Mouse (Mus musculus): ENCODE data around the gene Gsg1. TPM values are rescaled to one million over a fixed set of nuclear protein-coding genes. Genes with fewer than 3 reads are reported as not detected.

Gsg1 gene
- polyA plus RNA-seq, 1 experiment: 0.27 TPM

DNA sequence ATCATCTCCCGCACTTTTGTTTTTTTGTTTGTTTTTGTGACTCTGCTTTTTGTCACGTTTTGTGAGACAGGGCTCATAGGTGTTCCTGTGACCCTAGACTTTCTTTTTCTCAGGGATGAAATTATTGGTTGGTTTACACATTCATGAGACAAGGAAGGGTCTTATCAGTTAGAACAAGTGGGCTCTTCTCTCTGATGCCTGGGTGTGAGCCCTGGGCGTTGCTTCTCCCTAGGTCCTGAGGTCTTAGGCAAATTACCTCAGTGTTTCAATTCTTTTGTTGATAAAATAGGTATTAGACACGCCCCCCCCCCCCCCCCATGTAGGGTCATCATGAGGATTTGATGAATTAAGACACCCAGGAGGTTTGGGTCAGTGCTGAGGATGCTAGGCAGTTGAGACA is 49.3 kb downstream of the Gsg1 start:
- no peak for DNase-seq (ENCODE audit: low read depth)
- TF ChIP-seq CTCF (IDR thresholded peaks at IDR 0.05; ENCODE audit: borderline replicate concordance, extremely low read depth, insufficient read depth, insufficient read length) (no peak), POLR2A (IDR thresholded peaks at IDR 0.05; ENCODE audit: borderline replicate concordance, extremely low read depth, insufficient read depth, insufficient read length, poor library complexity, severe bottlenecking) (no peak)

DNA sequence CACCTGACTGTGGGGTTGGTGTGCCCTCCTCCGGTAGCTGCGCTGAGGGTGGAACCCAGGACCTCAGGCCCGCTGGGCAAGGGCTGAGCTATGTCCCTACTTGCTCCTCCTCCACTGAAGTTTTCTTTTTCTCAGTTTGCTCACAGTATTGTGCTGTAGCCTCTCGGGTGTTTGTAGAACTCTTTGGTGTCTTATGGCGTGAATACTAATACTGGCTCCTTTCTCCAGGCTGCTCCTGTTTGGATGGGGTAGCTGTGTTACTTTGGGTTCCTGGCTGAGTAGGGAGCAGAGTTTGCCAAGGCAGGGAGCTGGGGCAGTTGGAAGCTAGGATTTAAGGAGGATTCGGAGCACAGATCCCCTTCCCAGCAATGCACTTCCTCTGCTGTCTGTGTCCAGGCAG is 50.4 kb downstream of the Gsg1 start:
- TF ChIP-seq POLR2A (IDR thresholded peaks at IDR 0.05; ENCODE audit: borderline replicate concordance, extremely low read depth, insufficient read depth, insufficient read length, poor library complexity, severe bottlenecking) (no peak), CTCF (IDR thresholded peaks at IDR 0.05; ENCODE audit: borderline replicate concordance, extremely low read depth, insufficient read depth, insufficient read length) (no peak)
- DNase-seq (ENCODE audit: low read depth): peak; percentile 57

DNA sequence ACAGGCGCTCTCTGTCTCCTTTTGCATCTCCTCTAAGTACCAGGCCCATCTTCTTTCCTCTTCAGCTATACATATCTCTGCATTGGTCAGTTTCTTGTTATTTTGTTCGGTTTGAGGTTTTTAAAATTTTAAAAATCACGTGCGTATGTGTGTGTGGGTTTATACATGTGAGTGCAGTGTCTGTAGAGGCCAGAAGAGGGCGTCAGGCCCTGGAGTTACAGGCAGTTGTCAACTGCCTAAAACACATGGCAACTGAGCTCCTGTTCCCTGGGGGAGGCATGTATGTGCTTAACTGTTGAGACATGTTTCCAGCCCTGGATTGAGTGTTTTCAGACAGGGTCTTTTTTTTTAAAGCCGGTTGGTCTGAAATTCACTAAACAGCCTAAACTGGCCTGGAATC is 51.5 kb downstream of the Gsg1 start:
- no peak for DNase-seq (ENCODE audit: low read depth)
- TF ChIP-seq CTCF (IDR thresholded peaks at IDR 0.05; ENCODE audit: borderline replicate concordance, extremely low read depth, insufficient read depth, insufficient read length) (no peak), POLR2A (IDR thresholded peaks at IDR 0.05; ENCODE audit: borderline replicate concordance, extremely low read depth, insufficient read depth, insufficient read length, poor library complexity, severe bottlenecking) (no peak)

GRCm38 (mm10) chr6:135200122-135200957 is 53.8 kb downstream of the Gsg1 start:
- no peak for DNase-seq (ENCODE audit: low read depth)
- TF ChIP-seq POLR2A (IDR thresholded peaks at IDR 0.05; ENCODE audit: borderline replicate concordance, extremely low read depth, insufficient read depth, insufficient read length, poor library complexity, severe bottlenecking) (no peak), CTCF (IDR thresholded peaks at IDR 0.05; ENCODE audit: borderline replicate concordance, extremely low read depth, insufficient read depth, insufficient read length) (no peak)

GRCm38 (mm10) chr6:135198726-135199125 is 55.4 kb downstream of the Gsg1 start:
- TF ChIP-seq POLR2A (IDR thresholded peaks at IDR 0.05; ENCODE audit: borderline replicate concordance, extremely low read depth, insufficient read depth, insufficient read length, poor library complexity, severe bottlenecking): no peak
- no peak for TF ChIP-seq CTCF (IDR thresholded peaks at IDR 0.05; ENCODE audit: borderline replicate concordance, extremely low read depth, insufficient read depth, insufficient read length)
- no peak for DNase-seq (ENCODE audit: low read depth)

- DNase-seq (ENCODE audit: low read depth): peak; percentile 91
- TF ChIP-seq CTCF (IDR thresholded peaks at IDR 0.05; ENCODE audit: borderline replicate concordance, extremely low read depth, insufficient read depth, insufficient read length) (peak; percentile 35; the same call in 1 of the 2 replicates), POLR2A (IDR thresholded peaks at IDR 0.05; ENCODE audit: borderline replicate concordance, extremely low read depth, insufficient read depth, insufficient read length, poor library complexity, severe bottlenecking) (peak; percentile 52; the same call in 1 of the 2 replicates)
Measured at GRCm38 (mm10) chr6:135197921-135198532, 56.1 kb downstream of the Gsg1 start, which contains the start of the genes Fam234b and Hebp1. Gene Fam234b (plus strand): TSS chr6:135197977. Gene Hebp1 (minus strand): TSS chr6:135198022.

- no peak for DNase-seq (ENCODE audit: low read depth)
- no peak for TF ChIP-seq CTCF (IDR thresholded peaks at IDR 0.05; ENCODE audit: borderline replicate concordance, extremely low read depth, insufficient read depth, insufficient read length)
- TF ChIP-seq POLR2A (IDR thresholded peaks at IDR 0.05; ENCODE audit: borderline replicate concordance, extremely low read depth, insufficient read depth, insufficient read length, poor library complexity, severe bottlenecking): no peak
Measured at GRCm38 (mm10) chr6:135197446-135197845, 56.7 kb downstream of the Gsg1 start.

DNA sequence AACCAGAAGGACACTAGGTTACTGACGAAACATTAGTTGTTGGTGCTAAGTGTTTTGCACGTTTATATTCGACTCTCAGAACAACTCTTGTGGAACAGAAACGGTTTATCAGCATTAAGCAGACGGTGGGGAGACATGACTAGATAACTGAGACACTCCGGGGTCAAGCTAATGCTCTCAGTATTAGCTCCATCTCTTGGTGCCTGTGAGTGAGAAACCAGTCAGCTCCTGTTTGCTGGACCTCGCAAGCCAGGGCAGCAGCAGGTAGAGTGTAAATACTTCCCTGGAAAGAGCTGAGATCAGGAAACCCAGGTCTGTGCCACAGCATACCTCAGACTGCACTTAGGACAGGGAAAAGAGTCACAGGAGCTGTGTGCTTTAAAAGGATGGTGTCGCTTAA is 57.4 kb downstream of the Gsg1 start:
- TF ChIP-seq POLR2A (IDR thresholded peaks at IDR 0.05; ENCODE audit: borderline replicate concordance, extremely low read depth, insufficient read depth, insufficient read length, poor library complexity, severe bottlenecking) (no peak), CTCF (IDR thresholded peaks at IDR 0.05; ENCODE audit: borderline replicate concordance, extremely low read depth, insufficient read depth, insufficient read length) (no peak)
- no peak for DNase-seq (ENCODE audit: low read depth)

- no peak for TF ChIP-seq POLR2A (IDR thresholded peaks at IDR 0.05; ENCODE audit: borderline replicate concordance, extremely low read depth, insufficient read depth, insufficient read length, poor library complexity, severe bottlenecking)
- no peak for DNase-seq (ENCODE audit: low read depth)
Measured at GRCm38 (mm10) chr6:135194907-135195306, 59.2 kb downstream of the Gsg1 start.

- no peak for TF ChIP-seq CTCF (IDR thresholded peaks at IDR 0.05; ENCODE audit: borderline replicate concordance, extremely low read depth, insufficient read depth, insufficient read length)
- TF ChIP-seq POLR2A (IDR thresholded peaks at IDR 0.05; ENCODE audit: borderline replicate concordance, extremely low read depth, insufficient read depth, insufficient read length, poor library complexity, severe bottlenecking): no peak
- no peak for DNase-seq (ENCODE audit: low read depth)
Measured at GRCm38 (mm10) chr6:135193733-135194132, 60.4 kb downstream of the Gsg1 start.

GRCm38 (mm10) chr6:135192993-135193392 is 61.2 kb downstream of the Gsg1 start:
- TF ChIP-seq POLR2A (IDR thresholded peaks at IDR 0.05; ENCODE audit: borderline replicate concordance, extremely low read depth, insufficient read depth, insufficient read length, poor library complexity, severe bottlenecking) (no peak), CTCF (IDR thresholded peaks at IDR 0.05; ENCODE audit: borderline replicate concordance, extremely low read depth, insufficient read depth, insufficient read length) (no peak)
- DNase-seq (ENCODE audit: low read depth): no peak

Data from brain, embryonic 14.5 days (tissue).